Mouse (Mus musculus) cerebellum, adult 8-10 months (tissue): Measurements from ENCODE around the gene Emilin2.

Experiments used
- DNase-seq: peaks from one replicate; pipeline ENCODE4 v3.0.0; 2022

Gene Emilin2

DNA sequence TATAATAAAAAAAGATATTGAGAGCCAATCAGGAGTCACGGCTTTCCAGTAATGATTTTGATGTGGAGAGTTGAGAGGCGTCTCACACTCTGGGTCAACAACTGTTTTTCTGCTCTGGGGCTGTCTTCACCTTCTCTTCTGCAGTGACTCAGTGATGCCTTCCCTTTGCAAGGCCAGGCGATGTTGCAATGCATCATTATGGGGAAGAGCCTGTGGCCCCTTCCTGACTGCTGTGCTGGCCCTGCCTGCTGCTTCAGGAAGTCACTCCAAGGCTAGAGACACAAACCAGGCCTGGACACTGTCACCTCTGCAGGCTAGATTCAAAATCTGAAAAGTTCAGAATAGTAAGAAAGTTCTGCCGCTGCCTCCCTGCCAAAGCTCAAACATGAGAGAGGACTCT is 11.9 kb downstream of the Emilin2 start:
- no peak for DNase-seq

DNA sequence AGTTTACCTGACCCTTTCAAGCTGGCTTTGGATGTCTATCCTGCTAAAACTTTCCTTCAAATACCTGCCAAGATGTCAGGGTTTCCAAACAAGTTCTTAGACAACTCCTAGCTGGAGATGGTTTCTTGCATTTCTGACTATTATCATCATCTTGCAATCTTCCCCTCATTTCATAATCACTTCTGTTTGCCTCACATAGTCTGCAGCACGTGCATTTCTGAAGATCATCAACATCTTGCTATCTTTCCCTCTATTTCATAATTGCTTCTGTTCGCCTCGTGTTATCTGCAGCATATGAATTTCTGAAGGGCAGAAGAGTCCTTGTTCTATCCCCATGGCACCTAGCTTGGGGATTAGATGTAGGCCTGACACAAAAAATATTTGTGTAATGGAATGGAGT is 17.2 kb downstream of the Emilin2 start:
- DNase-seq = no peak

DNA sequence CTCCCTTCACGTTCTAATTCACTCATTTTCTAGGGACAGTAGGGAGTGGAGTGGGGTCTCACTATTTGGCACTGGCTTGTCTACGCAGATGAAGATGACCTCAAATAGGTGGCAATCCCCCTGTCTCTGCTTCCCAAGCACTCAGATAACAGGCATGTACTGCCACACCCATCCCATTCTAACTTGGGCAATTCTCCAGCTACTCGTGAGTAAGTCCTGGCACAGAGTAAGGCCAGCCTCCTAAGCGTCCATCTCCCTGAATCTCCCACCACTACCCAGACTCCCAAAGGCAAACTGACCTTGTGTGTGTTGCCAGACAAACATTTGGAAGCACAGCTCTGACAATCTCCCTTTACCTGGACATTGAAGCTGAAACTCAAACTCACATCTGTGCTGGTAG is 18.9 kb downstream of the Emilin2 start:
- DNase-seq = no peak

DNA sequence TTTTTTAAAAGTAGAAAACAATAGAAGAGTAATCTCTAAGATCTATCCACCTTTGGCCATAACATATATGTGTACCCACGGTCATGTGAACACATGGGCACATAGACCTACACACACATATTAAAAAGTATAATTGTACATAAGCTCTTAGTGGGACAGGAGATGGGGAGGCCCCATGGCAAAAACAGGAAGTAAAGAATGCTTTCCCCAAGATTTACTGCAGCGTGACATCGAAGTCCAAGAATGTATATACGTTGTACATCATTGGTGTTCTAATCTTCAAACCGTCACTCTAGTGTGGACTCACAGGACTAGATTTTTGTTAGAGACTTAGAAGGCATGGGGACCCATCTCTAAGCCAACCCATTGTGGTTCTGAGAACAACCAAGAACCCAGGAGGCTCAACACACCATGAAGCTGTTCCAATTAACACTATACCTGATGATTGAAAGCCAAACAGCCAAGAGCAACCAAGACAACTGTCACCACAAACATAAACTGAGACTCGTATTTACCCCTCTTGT is 19.8 kb downstream of the Emilin2 start:
- DNase-seq = no peak

DNA sequence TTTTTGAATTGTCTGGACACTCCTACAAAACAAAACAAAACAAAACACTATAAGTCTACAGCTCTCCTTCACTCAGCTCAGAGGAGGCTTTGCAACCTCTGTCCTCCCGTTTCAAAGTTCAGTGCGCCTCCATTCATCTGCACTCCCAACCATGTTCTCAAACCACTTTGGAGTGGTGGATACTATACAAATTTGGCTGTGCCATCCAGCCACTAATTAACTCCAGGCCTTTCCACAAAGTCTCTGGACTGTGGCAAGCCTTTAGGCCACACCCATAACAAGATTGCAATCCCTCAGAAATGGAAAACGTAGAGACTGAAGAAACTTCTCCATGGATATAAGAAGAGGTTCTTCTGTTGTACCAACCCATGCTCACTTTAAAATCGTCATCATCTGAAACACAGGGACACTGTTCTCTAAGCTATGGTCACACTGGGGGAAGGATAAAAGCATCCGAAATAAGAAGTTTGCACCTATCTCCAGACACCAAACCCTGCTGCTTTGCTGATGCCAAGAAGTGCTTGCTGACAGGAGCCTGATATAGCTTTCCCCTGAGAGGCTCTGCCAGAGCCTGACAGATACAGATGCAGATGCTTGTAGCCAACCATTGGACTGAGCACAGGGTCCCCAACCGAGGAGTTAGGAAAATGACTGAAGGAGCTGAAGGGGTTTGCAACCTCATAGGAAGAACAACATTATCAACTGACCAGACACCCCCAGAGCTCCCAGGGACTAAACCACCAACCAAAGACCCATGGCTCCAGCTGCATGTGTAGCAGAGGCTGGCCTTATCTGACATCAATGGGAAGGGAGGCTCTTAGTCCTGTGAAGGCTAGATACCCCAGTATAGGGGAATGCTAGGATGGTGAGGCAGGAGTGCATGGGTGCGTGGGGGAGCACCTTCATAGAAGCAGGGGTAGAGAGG is 21.0 kb downstream of the Emilin2 start:
- DNase-seq = no peak

DNA sequence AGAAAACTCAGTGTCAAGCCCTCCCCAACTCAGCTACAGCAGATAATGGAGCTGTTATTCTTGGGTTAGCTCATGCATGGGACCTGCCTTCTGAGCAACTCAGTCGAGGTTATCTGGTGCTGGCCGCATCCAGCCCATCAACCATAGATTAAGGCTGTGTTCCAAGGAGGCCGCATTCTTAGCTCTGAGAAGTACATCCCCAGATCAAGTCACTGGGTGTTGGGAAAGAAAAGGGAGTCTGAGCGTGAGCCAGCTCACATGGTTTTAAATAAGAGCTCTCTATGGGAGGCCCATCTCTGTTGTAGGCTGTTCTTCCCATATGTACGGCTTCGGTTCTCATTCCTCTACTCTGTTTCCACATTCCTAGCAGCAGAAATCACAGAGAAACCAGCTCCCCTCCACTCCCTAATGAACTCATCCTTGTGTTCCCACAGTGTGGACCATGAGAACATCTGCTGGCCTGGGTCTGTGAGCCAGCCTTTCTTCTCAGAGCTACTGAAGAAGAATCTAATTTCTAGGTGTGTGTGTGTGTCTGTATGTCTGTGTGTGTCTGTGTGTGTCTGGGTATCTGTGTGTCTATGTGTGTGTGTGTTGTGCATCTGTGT is 22.1 kb downstream of the Emilin2 start:
- no peak for DNase-seq

DNA sequence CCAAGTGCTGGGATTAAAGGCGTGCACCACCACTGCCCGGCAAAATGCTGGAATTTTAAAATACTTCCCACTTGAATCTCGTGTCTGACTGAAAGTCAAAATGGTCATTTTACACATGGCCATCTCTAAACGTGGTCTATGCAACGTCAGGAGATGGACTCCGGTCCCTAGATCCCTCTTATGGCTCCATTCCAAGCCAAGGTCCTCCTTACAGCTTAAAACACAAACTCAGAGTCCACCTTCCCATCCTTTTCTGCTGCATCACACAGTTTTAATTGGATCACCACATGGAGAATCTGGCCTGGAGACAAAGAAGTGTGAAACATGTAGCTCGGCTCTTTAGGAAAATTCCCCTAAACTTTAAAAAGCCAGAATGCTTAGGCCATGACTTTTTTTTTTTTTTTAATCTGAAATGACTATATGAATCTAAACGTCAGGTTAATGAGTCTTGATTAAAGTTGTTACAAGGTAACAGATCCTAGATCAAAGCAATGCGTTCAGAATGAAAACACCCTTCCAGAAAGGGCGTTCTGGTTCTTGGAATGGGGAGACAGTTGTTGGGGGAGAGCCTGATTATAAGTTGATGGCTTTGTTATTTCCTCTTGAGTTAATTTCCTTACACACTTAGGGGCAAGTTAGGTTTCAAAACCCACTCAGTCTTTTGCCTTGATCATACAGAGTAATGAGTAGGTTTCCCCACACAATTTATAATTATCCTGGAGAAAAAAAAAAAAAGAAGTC is 22.8 kb downstream of the Emilin2 start:
- no peak for DNase-seq

DNA sequence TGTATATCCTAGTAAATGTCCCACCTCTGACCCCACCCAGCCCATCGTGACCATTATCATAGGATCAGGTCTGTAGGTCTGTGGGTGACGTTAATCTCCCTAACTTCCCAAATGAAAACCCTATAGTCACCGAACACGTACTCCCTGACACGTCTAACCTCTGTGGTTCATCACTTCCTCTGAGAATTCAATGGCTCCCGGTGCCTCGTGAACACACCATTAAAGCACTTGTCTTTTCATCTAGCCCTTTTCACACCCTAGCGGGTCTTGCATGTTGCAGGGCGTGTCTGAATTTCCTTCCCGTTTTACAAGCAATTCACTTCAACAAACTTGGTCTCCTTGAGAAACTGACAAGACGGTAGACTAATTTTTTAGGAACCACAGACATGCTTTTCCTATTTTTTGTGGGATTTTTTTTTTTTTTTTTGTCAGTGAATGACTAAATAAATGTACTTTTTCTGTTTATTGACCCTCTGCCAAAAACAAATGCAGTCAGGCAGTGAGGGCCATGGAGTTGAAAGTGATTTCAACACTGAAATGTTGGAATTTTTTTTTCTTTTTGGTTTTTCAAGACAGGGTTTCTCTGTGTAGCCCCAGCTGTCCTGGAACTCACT is 23.5 kb downstream of the Emilin2 start:
- no peak for DNase-seq

DNA sequence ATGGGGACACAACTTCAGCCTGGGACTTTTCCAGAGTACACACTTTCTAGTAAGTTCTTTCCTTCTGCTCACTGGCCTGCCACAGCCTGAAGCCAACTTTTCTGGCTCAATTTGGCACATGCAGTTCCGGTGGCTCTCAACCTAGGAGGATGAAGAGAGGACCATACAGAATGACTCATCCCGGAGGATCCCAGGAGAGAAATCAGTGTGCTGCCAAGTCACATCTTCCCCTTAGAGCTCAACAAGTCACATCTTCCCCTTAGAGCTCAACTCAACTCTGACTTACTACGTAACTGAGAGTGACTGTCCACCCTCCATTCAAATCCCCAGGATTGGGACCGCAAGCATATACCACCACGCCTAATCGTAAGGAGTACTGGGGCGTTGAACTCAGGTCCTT is 24.2 kb downstream of the Emilin2 start:
- no peak for DNase-seq

DNA sequence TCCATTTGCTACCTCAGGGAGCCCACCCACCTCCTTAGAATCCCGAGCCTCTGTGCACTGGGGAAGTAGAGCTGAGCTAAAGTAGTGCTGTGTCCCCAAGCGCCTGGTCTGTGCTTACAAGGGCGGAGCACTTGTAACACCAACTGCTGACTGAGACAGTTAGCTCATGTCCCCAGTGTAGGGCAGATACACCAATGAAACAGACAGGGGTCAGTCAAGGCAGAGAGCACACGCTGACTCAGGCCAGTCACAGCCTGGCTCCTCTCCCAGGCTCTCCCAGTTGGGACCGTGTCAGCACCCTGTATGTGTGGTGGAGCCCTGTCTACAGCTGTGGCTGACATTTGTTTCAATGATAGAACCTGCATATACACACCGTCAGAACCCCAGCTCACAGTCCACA is 25.8 kb downstream of the Emilin2 start:
- no peak for DNase-seq

DNA sequence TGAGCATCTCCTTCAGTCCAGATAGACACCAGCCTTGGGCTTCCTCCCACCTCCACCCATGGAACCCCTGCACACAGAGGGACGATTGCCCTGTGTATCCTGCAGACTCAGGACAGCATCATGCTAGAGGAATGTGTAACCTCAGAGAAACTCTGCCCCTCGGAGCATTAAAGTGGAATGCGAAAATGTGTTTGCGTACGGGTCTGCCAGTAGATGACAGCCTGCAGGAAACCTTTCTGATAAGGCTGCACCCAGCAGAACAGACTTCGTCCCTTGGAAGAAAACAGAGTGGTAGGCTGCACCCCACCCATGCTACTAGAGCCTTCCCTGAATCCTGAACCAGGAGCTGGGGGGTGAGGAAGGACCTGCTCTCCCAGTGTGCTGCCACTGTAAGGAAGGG is 26.9 kb downstream of the Emilin2 start:
- no peak for DNase-seq

DNA sequence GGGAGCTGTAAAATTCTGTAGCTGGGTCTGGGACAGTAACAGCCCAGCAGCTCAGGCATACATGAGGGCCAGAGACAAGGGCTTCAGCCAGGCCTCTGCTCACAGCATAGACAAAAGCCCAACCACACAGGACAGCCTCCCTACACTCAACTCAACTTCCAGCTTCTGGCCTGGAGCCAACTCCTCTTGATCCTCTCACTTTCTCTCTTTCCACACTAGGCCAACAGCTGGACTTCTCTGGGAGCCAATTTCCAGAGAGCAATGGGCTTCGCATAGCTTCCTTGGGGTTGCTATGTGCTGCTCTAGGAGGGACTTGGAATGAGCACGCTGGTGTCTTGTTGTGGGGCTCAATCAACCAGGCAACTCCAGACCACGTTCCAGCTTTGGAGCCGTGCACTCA is 28.5 kb downstream of the Emilin2 start:
- no peak for DNase-seq

DNA sequence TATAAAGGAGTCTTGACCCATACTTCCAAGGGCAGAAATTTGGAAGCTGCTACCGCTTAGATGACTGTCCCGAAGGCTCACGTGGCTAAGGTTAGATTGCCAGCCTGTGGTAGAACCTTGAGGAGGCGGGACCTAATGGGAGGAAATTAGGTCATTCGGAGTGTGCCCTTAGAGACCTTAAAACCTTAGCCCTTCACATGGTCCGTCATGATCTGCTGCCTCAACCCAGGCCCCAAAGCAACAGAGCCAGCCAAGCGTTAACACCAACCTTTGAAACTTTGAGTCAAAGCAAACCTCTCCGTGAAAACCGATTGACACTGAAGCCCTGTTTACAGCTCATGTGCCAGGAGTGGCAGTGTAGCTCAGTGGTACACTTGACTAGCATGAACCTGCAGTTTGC is 29.1 kb downstream of the Emilin2 start:
- no peak for DNase-seq

DNA sequence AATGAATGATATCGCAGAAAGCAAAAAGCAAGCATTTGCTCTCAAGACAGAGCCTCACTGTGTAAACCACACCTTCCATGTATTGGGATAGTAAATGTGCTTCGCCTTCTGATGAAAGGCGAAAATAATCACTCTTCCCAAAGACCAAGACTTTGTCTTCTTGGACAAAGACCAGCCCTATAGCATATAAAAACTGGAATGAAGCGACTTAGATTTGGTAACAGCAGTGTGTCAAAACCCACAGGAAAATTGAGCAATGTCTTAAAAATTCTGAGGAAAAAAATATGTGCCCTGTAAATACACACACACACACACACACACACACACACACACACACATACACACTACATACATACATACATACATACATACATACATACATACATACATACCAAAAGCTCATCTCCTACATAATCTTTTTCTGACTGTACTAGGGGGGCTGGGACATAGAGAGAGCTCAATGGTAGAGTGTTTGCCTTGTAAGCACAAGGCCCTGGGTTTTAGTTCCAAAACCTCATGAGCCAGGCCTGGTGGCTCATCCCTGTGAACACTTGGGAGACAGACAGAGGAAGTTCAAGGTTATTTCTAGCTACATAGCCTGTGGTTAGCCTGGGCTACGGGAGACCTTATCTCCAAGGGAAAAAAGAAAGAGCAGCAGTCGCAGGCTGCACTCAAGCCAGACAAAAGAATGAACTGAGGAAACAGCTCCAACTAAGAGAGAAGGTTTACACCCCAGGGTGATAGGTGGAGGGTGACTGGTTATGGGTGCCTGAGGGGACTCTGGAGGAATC is 33.9 kb downstream of the Emilin2 start:
- DNase-seq = no peak

DNA sequence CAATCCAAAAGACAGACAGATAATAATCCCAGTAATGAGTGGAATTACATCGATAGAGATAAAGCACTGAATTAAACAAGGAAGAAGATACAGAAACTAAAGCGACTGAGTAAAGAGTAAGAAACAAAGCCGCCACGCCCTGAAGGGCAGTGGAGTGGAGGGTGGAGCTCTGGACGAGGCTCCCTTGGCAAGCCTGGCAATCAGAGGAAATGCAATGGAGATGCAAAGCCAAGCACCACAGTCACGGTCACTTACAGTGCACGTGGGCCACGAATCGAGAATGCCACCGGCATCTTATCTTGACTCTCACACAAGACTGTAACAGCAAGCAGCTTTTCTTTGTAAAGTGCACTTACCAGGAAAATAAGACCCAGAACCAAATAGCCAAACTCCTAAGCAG is 35.0 kb downstream of the Emilin2 start:
- DNase-seq = no peak

DNA sequence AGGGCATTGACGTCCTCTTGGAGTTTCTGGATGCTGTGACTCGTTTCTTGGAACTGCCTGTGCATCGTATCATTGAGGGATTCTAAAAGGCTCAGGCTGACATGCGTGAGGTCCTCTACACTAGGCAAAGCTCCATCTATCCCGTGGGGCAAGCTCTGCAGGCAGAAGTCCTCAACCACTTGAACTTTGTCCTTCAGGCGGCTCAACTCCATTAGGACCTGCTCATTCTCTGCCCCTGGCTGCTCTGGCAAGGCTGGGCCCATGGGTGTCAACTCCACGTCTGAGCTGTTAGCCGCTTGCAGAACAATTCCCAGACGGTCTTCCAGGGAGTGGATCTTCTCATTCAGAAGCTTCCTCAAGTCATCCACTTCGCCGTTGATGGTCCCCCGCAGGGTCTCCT is 37.9 kb downstream of the Emilin2 start:
- DNase-seq = no peak

DNA sequence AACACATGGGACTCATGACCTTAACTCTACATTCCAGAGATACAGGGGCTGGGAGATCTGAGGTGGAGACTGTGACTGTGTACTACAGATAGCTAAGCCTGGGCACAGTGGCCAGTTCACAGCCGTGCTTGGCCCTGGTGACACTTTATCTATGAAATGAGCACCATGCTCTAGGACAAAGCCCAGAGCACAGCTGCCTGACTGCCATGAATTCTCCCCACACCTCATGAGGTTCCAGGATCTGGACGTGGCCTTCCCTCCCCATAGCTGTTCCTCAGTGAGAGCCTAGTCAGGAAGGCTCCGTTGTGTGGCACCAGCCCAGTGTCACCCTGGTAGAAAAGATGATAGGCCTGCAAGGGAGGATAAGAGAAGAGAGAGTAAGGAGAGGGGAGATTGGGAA is 43.2 kb downstream of the Emilin2 start:
- DNase-seq = no peak

DNA sequence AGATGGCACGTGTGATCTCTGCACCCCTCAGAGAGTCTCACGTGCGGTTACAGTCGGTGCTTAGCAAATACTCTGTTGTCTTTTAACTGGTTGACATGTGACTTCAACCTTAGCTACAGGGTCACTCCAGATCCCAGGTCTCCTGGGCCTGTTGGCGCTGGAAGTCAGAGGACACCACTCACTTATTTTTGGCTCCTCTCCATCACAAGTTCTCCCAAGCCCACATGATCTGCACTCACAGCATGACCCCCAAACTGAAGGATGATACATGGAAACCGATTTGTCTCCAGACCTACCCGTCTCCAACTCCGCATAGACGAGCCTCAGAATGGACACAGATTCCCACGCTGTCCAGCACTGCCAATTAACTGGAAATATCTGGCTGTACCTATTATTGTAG is 43.6 kb downstream of the Emilin2 start:
- no peak for DNase-seq

DNA sequence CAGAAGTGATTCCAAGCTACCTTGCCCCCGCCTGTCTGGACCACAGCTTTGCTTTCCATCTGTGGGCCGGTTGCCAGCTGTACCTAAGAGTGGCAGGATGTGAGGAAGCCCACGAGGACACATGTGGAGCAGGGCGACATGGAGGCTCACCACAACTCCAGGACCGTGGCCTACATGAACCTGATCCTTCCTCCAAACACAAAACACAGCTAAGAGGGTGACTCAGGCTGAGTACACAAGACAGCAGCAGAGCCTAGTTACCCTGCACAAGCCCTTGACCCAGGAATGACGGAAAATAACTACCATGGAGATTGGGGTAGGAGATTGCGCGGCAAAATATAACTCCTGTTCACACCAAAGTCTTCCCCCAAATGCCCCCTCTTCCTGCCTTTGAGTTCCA is 44.4 kb downstream of the Emilin2 start:
- DNase-seq = no peak

DNA sequence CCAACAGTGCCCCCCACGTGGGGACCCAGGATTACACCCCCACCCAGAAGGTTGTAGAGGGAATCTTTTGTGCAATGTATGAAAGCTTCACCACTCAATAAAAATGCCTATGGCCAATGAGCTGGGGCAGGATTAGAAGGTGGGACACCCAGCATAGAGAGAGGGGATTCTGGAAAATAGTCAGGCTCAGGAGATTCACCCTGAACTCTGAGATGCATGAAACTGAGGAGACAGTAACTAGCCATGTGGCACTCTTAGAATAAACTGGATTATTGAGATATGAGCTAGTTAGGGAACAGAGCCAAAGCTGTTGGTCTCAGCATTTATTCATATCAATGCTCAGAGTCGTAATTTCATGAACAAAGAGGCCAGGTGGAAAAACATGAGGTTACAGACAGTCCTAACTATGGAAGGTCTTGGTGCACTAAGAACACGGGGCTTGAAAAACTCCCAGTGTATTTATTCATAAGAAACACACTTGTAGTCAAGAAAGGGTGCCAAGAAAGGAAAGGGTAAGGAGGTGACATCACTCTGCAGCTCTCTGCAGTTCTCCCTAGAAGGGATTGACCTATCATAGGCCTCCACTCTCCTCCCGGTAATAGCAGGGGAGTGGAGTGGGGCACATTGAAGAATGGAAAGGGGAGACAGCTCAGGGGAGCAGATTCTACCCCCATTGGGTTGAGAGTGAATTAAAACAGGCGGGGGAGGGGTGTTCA is 46.3 kb downstream of the Emilin2 start:
- no peak for DNase-seq

DNA sequence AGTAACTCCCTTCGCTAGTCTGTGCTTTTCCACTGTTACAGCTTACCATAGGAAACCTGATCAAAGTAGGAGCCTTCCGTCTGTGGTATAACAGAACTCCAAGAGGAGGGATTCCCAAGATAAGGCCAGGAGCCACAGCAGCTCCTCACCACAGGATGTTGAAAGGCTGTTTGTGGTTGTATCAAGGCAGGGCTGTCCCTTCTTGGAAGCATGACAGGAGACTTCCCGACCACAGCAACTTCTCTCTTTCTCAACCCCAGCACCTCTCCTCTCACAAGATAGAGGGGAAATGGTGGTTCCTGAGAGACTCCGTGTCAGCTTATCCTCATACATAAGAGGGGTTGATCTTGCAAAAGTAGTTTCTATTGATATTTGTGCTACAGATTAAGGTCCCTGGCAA is 47.0 kb downstream of the Emilin2 start:
- no peak for DNase-seq

DNA sequence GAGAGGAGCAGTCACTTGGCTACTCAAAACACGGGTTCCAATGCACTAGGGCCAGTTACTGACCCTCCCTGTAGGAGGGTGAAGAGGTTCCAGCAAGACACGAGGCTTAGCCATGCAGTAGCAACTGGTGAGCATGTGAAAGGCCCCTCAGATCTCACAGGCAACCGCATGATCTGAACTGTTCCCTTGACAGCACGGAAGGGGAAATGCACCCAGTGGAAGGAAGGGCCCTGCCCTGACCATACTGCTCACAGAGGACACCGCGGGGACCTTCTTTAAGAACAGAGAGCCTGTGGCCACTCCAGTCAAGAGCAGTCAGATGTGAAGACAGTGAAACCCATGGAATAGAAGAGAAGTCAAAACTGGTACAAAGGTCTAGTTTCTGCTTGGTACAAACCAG is 48.6 kb downstream of the Emilin2 start:
- DNase-seq = no peak
